Mouse (Mus musculus): ENCODE data around the gene Kcnb1. TPM values are rescaled to one million over a fixed set of nuclear protein-coding genes. Genes with fewer than 3 reads are reported as not detected.

The Kcnb1 gene
- polyA plus RNA-seq, 1 experiment: 1.4 TPM

GRCm38 (mm10) chr2:167071266-167071640 is 118.7 kb downstream of the Kcnb1 start:
- H3K4me1 ChIP-seq (ENCODE audit: control insufficient read depth, insufficient read depth, low read length): no peaks in the 10 kb centered on the region
- no peaks in the 10 kb centered on the region for H3K27me3 ChIP-seq (ENCODE audit: control insufficient read depth, insufficient read depth, low read length, poor library complexity, severe bottlenecking)
- H3K4me3 ChIP-seq (ENCODE audit: low read depth, low read length): peak overlapping the region; percentile 81
- H3K9ac ChIP-seq (ENCODE audit: low read depth, poor library complexity, severe bottlenecking): peak overlapping the region; percentile 66
- no peaks in the 10 kb centered on the region for H3K9me3 ChIP-seq (replicated peaks; ENCODE audit: control insufficient read depth, insufficient read depth, low read length, poor library complexity, severe bottlenecking)
- TF ChIP-seq CTCF (IDR thresholded peaks at IDR 0.05; ENCODE audit: low read depth, low read length): no peak
- no peak for TF ChIP-seq EP300 (IDR thresholded peaks at IDR 0.05; ENCODE audit: insufficient read depth, low read depth, low read length)
- TF ChIP-seq POLR2A (IDR thresholded peaks at IDR 0.05; ENCODE audit: insufficient read depth, low read length): no peak
- H3K36me3 ChIP-seq (ENCODE audit: control insufficient read depth, insufficient read depth, low read length, poor library complexity, severe bottlenecking): no peaks in the 10 kb centered on the region
- H3K27ac ChIP-seq (ENCODE audit: insufficient read depth, low read length): peak overlapping the region; percentile 76

DNA sequence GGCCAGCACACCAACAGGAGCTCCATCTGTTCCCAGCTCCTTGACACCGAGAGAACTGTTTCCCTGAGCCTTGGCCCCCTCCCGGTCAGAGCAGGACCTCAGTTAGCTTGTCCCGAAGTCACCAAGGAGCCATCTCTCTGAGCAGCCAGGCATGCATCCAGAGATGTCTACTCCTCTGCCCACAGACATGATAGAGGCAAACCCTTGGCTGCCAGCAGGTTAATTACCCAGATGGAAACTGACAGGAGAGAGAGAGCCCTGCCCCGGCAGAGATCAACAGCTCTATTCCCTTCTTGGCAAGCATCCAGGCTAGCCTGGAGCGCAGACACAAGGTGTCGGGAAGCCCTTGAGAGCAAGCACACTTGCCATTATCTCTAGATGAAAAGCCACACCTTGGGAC is 119.6 kb downstream of the Kcnb1 start:
- TF ChIP-seq EP300 (IDR thresholded peaks at IDR 0.05; ENCODE audit: insufficient read depth, low read depth, low read length) (no peak), POLR2A (IDR thresholded peaks at IDR 0.05; ENCODE audit: insufficient read depth, low read length) (no peak), CTCF (IDR thresholded peaks at IDR 0.05; ENCODE audit: low read depth, low read length) (no peak)
- Histone ChIP-seq H3K36me3 (ENCODE audit: control insufficient read depth, insufficient read depth, low read length, poor library complexity, severe bottlenecking) (peaks cover 8% of the 10 kb centered on the region), H3K9me3 (replicated peaks; ENCODE audit: control insufficient read depth, insufficient read depth, low read length, poor library complexity, severe bottlenecking) (no peaks in the 10 kb centered on the region), H3K4me3 (ENCODE audit: low read depth, low read length) (no peak overlapping the region), H3K27ac (ENCODE audit: insufficient read depth, low read length) (no peak overlapping the region), H3K27me3 (ENCODE audit: control insufficient read depth, insufficient read depth, low read length, poor library complexity, severe bottlenecking) (no peaks in the 10 kb centered on the region), H3K9ac (ENCODE audit: low read depth, poor library complexity, severe bottlenecking) (no peak overlapping the region), H3K4me1 (ENCODE audit: control insufficient read depth, insufficient read depth, low read length) (no peaks in the 10 kb centered on the region)

DNA sequence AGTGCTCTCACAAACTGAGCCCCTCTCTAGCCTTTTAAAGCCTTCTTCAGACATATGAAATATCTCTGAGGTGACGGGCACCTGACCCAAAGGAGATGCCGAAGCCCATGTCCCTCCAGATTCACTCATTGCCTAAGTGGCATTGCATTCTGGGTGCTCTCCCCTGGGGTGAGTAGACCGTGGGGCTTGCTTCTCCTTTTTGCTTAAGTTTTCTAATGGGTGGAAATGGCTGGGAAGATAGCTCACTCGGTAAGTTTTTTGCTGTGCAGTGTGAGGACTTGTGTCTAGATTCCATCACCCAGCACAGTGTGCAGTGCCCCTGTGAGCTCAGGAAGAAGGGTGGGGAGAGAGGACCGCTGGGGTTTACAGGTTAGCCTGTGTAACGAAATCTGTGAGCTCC is 122.4 kb downstream of the Kcnb1 start:
- Histone ChIP-seq H3K36me3 (ENCODE audit: control insufficient read depth, insufficient read depth, low read length, poor library complexity, severe bottlenecking) (peaks cover 31% of the 10 kb centered on the region), H3K4me1 (ENCODE audit: control insufficient read depth, insufficient read depth, low read length) (no peaks in the 10 kb centered on the region), H3K27me3 (ENCODE audit: control insufficient read depth, insufficient read depth, low read length, poor library complexity, severe bottlenecking) (no peaks in the 10 kb centered on the region), H3K9ac (ENCODE audit: low read depth, poor library complexity, severe bottlenecking) (no peak overlapping the region), H3K4me3 (ENCODE audit: low read depth, low read length) (no peak overlapping the region), H3K9me3 (replicated peaks; ENCODE audit: control insufficient read depth, insufficient read depth, low read length, poor library complexity, severe bottlenecking) (no peaks in the 10 kb centered on the region), H3K27ac (ENCODE audit: insufficient read depth, low read length) (no peak overlapping the region)
- TF ChIP-seq POLR2A (IDR thresholded peaks at IDR 0.05; ENCODE audit: insufficient read depth, low read length): no peak
- no peak for TF ChIP-seq EP300 (IDR thresholded peaks at IDR 0.05; ENCODE audit: insufficient read depth, low read depth, low read length)
- no peak for TF ChIP-seq CTCF (IDR thresholded peaks at IDR 0.05; ENCODE audit: low read depth, low read length)

GRCm38 (mm10) chr2:167066528-167067516 is 123.1 kb downstream of the Kcnb1 start:
- H3K9ac ChIP-seq (ENCODE audit: low read depth, poor library complexity, severe bottlenecking): no peak overlapping the region
- no peaks in the 10 kb centered on the region for H3K9me3 ChIP-seq (replicated peaks; ENCODE audit: control insufficient read depth, insufficient read depth, low read length, poor library complexity, severe bottlenecking)
- TF ChIP-seq POLR2A (IDR thresholded peaks at IDR 0.05; ENCODE audit: insufficient read depth, low read length): no peak
- no peak for TF ChIP-seq CTCF (IDR thresholded peaks at IDR 0.05; ENCODE audit: low read depth, low read length)
- TF ChIP-seq EP300 (IDR thresholded peaks at IDR 0.05; ENCODE audit: insufficient read depth, low read depth, low read length): no peak
- H3K27me3 ChIP-seq (ENCODE audit: control insufficient read depth, insufficient read depth, low read length, poor library complexity, severe bottlenecking): no peaks in the 10 kb centered on the region
- H3K27ac ChIP-seq (ENCODE audit: insufficient read depth, low read length): peak overlapping the region; percentile 39
- H3K4me1 ChIP-seq (ENCODE audit: control insufficient read depth, insufficient read depth, low read length): no peaks in the 10 kb centered on the region
- peaks cover 31% of the 10 kb centered on the region for H3K36me3 ChIP-seq (ENCODE audit: control insufficient read depth, insufficient read depth, low read length, poor library complexity, severe bottlenecking)
- no peak overlapping the region for H3K4me3 ChIP-seq (ENCODE audit: low read depth, low read length)

- Histone ChIP-seq H3K27ac (ENCODE audit: insufficient read depth, low read length) (peak overlapping the region; percentile 97), H3K36me3 (ENCODE audit: control insufficient read depth, insufficient read depth, low read length, poor library complexity, severe bottlenecking) (peaks cover 31% of the 10 kb centered on the region), H3K27me3 (ENCODE audit: control insufficient read depth, insufficient read depth, low read length, poor library complexity, severe bottlenecking) (no peaks in the 10 kb centered on the region), H3K9me3 (replicated peaks; ENCODE audit: control insufficient read depth, insufficient read depth, low read length, poor library complexity, severe bottlenecking) (no peaks in the 10 kb centered on the region), H3K4me3 (ENCODE audit: low read depth, low read length) (peak overlapping the region; percentile 12; the same call in 1 of the 2 replicates), H3K9ac (ENCODE audit: low read depth, poor library complexity, severe bottlenecking) (peak overlapping the region; percentile 93), H3K4me1 (ENCODE audit: control insufficient read depth, insufficient read depth, low read length) (no peaks in the 10 kb centered on the region)
- TF ChIP-seq EP300 (IDR thresholded peaks at IDR 0.05; ENCODE audit: insufficient read depth, low read depth, low read length) (no peak), CTCF (IDR thresholded peaks at IDR 0.05; ENCODE audit: low read depth, low read length) (no peak), POLR2A (IDR thresholded peaks at IDR 0.05; ENCODE audit: insufficient read depth, low read length) (no peak)
These were observed 123.9 kb downstream of the Kcnb1 start for GRCm38 (mm10) chr2:167066031-167066430.

Measured in ES-Bruce4 (cell line).